Mouse (Mus musculus): ENCODE results near the gene Cnot6l. TPM values are rescaled to one million over a fixed set of nuclear protein-coding genes. Genes with fewer than 3 reads are reported as not detected.

Gene Cnot6l
- polyA plus RNA-seq, 1 experiment = 54.2 TPM

GRCm38 (mm10) chr5:96191251-96191650 is 27.3 kb upstream of the Cnot6l start:
- H3K4me3 ChIP-seq (ENCODE audit: insufficient read depth, low read length) = no peak overlapping the region
- TF ChIP-seq POLR2A (IDR thresholded peaks at IDR 0.05; ENCODE audit: borderline replicate concordance, low read depth, low read length) (no peak), CTCF (IDR thresholded peaks at IDR 0.05; ENCODE audit: low read depth, low read length) (no peak)
- no peak overlapping the region for H3K27ac ChIP-seq (ENCODE audit: insufficient read depth, low read depth, low read length)
- no peaks in the 10 kb centered on the region for H3K4me1 ChIP-seq (ENCODE audit: control insufficient read depth, insufficient read depth, low read length)

- H3K4me1 ChIP-seq (ENCODE audit: control insufficient read depth, insufficient read depth, low read length) = no peaks in the 10 kb centered on the region
- H3K27ac ChIP-seq (ENCODE audit: insufficient read depth, low read depth, low read length) = no peak overlapping the region
- no peak for TF ChIP-seq CTCF (IDR thresholded peaks at IDR 0.05; ENCODE audit: low read depth, low read length)
- no peak for TF ChIP-seq POLR2A (IDR thresholded peaks at IDR 0.05; ENCODE audit: borderline replicate concordance, low read depth, low read length)
- no peak overlapping the region for H3K4me3 ChIP-seq (ENCODE audit: insufficient read depth, low read length)
Measured at GRCm38 (mm10) chr5:96189761-96190160, 25.8 kb upstream of the Cnot6l start.

DNA sequence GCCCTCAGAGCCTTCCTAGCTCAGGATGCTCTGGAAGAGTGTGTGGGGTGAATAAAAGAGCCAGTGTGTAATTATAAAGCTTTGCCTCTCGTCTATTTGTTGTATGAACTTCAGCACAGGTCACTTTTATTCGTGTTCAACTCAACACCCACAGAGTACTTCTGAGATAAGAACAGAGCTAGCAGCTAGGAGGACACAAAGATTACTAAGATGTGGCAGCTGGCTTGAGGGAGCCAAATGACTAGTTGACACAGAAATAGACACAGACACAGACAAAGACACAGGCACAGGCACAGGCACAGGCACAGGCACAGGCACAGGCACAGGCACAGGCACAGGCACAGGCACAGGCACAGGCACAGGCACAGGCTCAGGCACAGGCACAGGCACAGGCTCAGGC is 20.0 kb upstream of the Cnot6l start:
- H3K4me3 ChIP-seq (ENCODE audit: insufficient read depth, low read length) = no peak overlapping the region
- no peak for TF ChIP-seq POLR2A (IDR thresholded peaks at IDR 0.05; ENCODE audit: borderline replicate concordance, low read depth, low read length)
- no peak for TF ChIP-seq CTCF (IDR thresholded peaks at IDR 0.05; ENCODE audit: low read depth, low read length)

DNA sequence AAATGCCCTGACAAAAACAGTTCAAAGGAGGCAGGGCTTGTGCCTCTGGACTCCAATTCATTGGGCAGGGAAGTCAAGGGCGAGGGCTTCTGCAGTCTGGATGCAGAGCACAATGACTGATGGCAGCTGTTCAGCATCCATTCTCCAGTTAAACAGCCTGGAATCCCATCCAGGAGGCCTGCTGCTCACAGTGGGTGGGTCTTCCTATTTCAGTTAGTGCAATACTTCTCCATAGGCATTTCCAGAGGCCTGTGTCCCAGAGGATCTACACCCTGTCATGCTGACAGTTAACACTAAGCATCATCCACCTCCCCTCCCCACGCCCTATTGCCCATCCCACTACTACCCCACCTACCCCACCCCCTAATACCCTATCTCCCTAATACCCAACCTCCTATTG is 19.2 kb upstream of the Cnot6l start:
- Histone ChIP-seq H3K27ac (ENCODE audit: insufficient read depth, low read depth, low read length) (no peak overlapping the region), H3K4me3 (ENCODE audit: insufficient read depth, low read length) (no peak overlapping the region), H3K4me1 (ENCODE audit: control insufficient read depth, insufficient read depth, low read length) (no peaks in the 10 kb centered on the region)
- TF ChIP-seq CTCF (IDR thresholded peaks at IDR 0.05; ENCODE audit: low read depth, low read length) (no peak), POLR2A (IDR thresholded peaks at IDR 0.05; ENCODE audit: borderline replicate concordance, low read depth, low read length) (no peak)

More for the DNA sequence above, 20.0 kb upstream of the Cnot6l start:
- Histone ChIP-seq H3K27ac (ENCODE audit: insufficient read depth, low read depth, low read length) (no peak overlapping the region), H3K4me1 (ENCODE audit: control insufficient read depth, insufficient read depth, low read length) (no peaks in the 10 kb centered on the region)

- peaks cover 8% of the 10 kb centered on the region for H3K4me1 ChIP-seq (ENCODE audit: control insufficient read depth, insufficient read depth, low read length)
- peak overlapping the region; percentile 70 for H3K27ac ChIP-seq (ENCODE audit: insufficient read depth, low read depth, low read length)
- peak overlapping the region; percentile 20 for H3K4me3 ChIP-seq (ENCODE audit: insufficient read depth, low read length)
- TF ChIP-seq POLR2A (IDR thresholded peaks at IDR 0.05; ENCODE audit: borderline replicate concordance, low read depth, low read length) = no peak
- TF ChIP-seq CTCF (IDR thresholded peaks at IDR 0.05; ENCODE audit: low read depth, low read length) = no peak
Measured at GRCm38 (mm10) chr5:96176879-96177358, 12.9 kb upstream of the Cnot6l start.

GRCm38 (mm10) chr5:96176121-96176520 is 12.2 kb upstream of the Cnot6l start:
- H3K27ac ChIP-seq (ENCODE audit: insufficient read depth, low read depth, low read length) = no peak overlapping the region
- H3K4me3 ChIP-seq (ENCODE audit: insufficient read depth, low read length) = no peak overlapping the region
- H3K4me1 ChIP-seq (ENCODE audit: control insufficient read depth, insufficient read depth, low read length) = peaks cover 8% of the 10 kb centered on the region
- TF ChIP-seq CTCF (IDR thresholded peaks at IDR 0.05; ENCODE audit: low read depth, low read length) = no peak
- no peak for TF ChIP-seq POLR2A (IDR thresholded peaks at IDR 0.05; ENCODE audit: borderline replicate concordance, low read depth, low read length)

DNA sequence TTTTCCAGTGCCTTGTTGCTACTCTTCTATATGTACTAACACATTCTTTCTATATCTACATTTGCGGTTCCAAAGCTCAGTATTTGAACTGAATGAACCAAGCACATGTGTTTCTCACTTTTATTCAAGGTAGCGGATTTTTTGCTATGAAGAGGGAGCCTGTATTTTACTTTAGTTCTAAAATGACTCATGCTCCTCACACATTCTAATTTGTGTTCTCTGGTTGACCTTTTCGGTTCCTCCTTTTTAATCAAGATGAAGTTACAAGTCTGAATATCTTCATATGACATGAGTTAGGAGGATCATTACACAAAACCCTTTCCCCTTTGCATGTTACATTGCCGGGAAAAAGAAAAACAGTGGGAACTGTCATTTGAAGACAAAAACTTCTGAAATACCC is 7.8 kb upstream of the Cnot6l start:
- TF ChIP-seq POLR2A (IDR thresholded peaks at IDR 0.05; ENCODE audit: borderline replicate concordance, low read depth, low read length) = no peak
- TF ChIP-seq CTCF (IDR thresholded peaks at IDR 0.05; ENCODE audit: low read depth, low read length) = no peak
- Histone ChIP-seq H3K27ac (ENCODE audit: insufficient read depth, low read depth, low read length) (no peak overlapping the region), H3K4me1 (ENCODE audit: control insufficient read depth, insufficient read depth, low read length) (peaks cover 3% of the 10 kb centered on the region)

GRCm38 (mm10) chr5:96170443-96170842 is 6.5 kb upstream of the Cnot6l start:
- Histone ChIP-seq H3K4me3 (ENCODE audit: insufficient read depth, low read length) (no peak overlapping the region), H3K4me1 (ENCODE audit: control insufficient read depth, insufficient read depth, low read length) (no peaks in the 10 kb centered on the region), H3K27ac (ENCODE audit: insufficient read depth, low read depth, low read length) (no peak overlapping the region)
- no peak for TF ChIP-seq POLR2A (IDR thresholded peaks at IDR 0.05; ENCODE audit: borderline replicate concordance, low read depth, low read length)

More for the DNA sequence above, 7.8 kb upstream of the Cnot6l start:
- H3K4me3 ChIP-seq (ENCODE audit: insufficient read depth, low read length) = no peak overlapping the region

DNA sequence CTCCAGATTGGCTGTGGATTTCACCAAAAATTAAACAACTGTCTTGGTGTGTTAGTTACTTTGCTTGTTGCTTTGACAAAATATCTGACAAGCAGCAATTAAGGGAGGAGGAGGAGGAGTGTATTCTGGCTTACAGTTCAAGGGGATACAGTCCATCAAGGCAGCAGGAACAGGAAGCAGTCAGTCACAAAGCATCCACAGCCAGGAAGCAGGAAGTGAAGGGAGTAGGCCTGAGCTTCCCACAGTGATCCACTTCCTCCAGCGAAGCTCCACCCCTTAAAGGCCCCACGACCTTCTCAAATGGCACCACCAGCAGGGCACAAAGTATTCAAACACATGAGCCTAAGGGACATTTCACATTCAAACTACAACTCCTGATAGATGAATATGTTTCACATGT is 2.8 kb upstream of the Cnot6l start:
- Histone ChIP-seq H3K27ac (ENCODE audit: insufficient read depth, low read depth, low read length) (no peak overlapping the region), H3K4me1 (ENCODE audit: control insufficient read depth, insufficient read depth, low read length) (no peaks in the 10 kb centered on the region), H3K4me3 (ENCODE audit: insufficient read depth, low read length) (no peak overlapping the region)
- no peak for TF ChIP-seq CTCF (IDR thresholded peaks at IDR 0.05; ENCODE audit: low read depth, low read length)
- no peak for TF ChIP-seq POLR2A (IDR thresholded peaks at IDR 0.05; ENCODE audit: borderline replicate concordance, low read depth, low read length)

GRCm38 (mm10) chr5:96163396-96164020 is 463 bp downstream of the Cnot6l start:
- Histone ChIP-seq H3K27ac (ENCODE audit: insufficient read depth, low read depth, low read length) (peak overlapping the region; percentile 94), H3K4me1 (ENCODE audit: control insufficient read depth, insufficient read depth, low read length) (no peaks in the 10 kb centered on the region), H3K4me3 (ENCODE audit: insufficient read depth, low read length) (peak overlapping the region; percentile 87)
- TF ChIP-seq CTCF (IDR thresholded peaks at IDR 0.05; ENCODE audit: low read depth, low read length) = no peak
- no peak for TF ChIP-seq POLR2A (IDR thresholded peaks at IDR 0.05; ENCODE audit: borderline replicate concordance, low read depth, low read length)
